Mouse (Mus musculus): ENCODE measurements around the gene Uroc1. TPM values are rescaled to one million over a fixed set of nuclear protein-coding genes. Genes with fewer than 3 reads are reported as not detected.

Uroc1 gene
- not detected in 2 replicates for polyA plus RNA-seq (2012; ENCODE audit: low replicate concordance)

GRCm38 (mm10) chr6:90332561-90333425 lies at the start of gene Uroc1:
Gene Uroc1, plus strand, starts transcription at chr6:90333284.

GRCm38 (mm10) chr6:90300919-90301318 lies 32.2 kb upstream of the Uroc1 start, which contains the start of gene BC048671:
Gene BC048671, plus strand, starts transcription at chr6:90301219.

GRCm38 (mm10) chr6:90324991-90325390 lies 8.1 kb upstream of the Uroc1 start, which contains the start of gene Chst13:
Gene Chst13, minus strand, starts transcription at chr6:90325185.

GRCm38 (mm10) chr6:90368976-90369724 lies 36.1 kb downstream of the Uroc1 start, which contains the start of gene Zxdc:
Gene Zxdc, plus strand, starts transcription at chr6:90369492.

Other genes starting within 250 kb of the Uroc1 start
- gene Vmn1r50, start 231.9 kb upstream of the Uroc1 start, polyA plus RNA-seq (2012; ENCODE audit: low replicate concordance), result not detected in 2 replicates
- not detected in 2 replicates for gene Vmn1r51, start 210.7 kb upstream of the Uroc1 start, polyA plus RNA-seq (2012; ENCODE audit: low replicate concordance)
- gene Vmn1r52, start 158.5 kb upstream of the Uroc1 start, polyA plus RNA-seq (2012; ENCODE audit: low replicate concordance), result not detected in 2 replicates
- gene V1ra8, start 130.5 kb upstream of the Uroc1 start, polyA plus RNA-seq (2012; ENCODE audit: low replicate concordance), result not detected in 2 replicates
- not detected in 2 replicates for gene Vmn1r53, start 108.8 kb upstream of the Uroc1 start, polyA plus RNA-seq (2012; ENCODE audit: low replicate concordance)
- gene Vmn1r54, start 87.0 kb upstream of the Uroc1 start, polyA plus RNA-seq (2012; ENCODE audit: low replicate concordance), result not detected in 2 replicates
- gene BC048671, start 32.1 kb upstream of the Uroc1 start, polyA plus RNA-seq (2012; ENCODE audit: low replicate concordance), result not detected in 2 replicates
- gene Chst13, start 8.1 kb upstream of the Uroc1 start, polyA plus RNA-seq (2012; ENCODE audit: low replicate concordance), result 0.52 and 1.9 TPM in 2 replicates
- 26.9 and 48.6 TPM in 2 replicates for gene Zxdc, start 36.2 kb downstream of the Uroc1 start, polyA plus RNA-seq (2012; ENCODE audit: low replicate concordance)
- gene Cfap100, start 95.5 kb downstream of the Uroc1 start, polyA plus RNA-seq (2012; ENCODE audit: low replicate concordance), result not detected in 2 replicates
- gene Klf15, start 129.3 kb downstream of the Uroc1 start, polyA plus RNA-seq (2012; ENCODE audit: low replicate concordance), result 1.8 and 2.2 TPM in 2 replicates
- 1.0 and 1.7 TPM in 2 replicates for gene Aldh1l1, start 153.1 kb downstream of the Uroc1 start, polyA plus RNA-seq (2012; ENCODE audit: low replicate concordance)

Data from hematopoietic multipotent progenitor cell, adult 10-12 weeks (in vitro differentiated cells).